Mouse (Mus musculus) brain, embryonic 14.5 days (tissue): ENCODE measurements around the gene Dnase1l3.

Source experiments
- CTCF ChIP-seq: fragments of 200-500 bp; IDR thresholded peaks from 2 replicates; pipeline ENCODE4 v1.5.1; 2012; ENCODE audit warnings: inconsistent platforms, mild to moderate bottlenecking, moderate library complexity, borderline replicate concordance; ENCODE audit not compliant: insufficient read depth, insufficient read length; ENCODE audit errors: extremely low read depth
- POLR2A ChIP-seq: fragments of 200-500 bp; IDR thresholded peaks from 2 replicates; pipeline ENCODE4 v1.6.1; 2012; ENCODE audit warnings: mild to moderate bottlenecking, inconsistent platforms, borderline replicate concordance; ENCODE audit not compliant: poor library complexity, insufficient read depth, insufficient read length, severe bottlenecking; ENCODE audit errors: extremely low read depth

- no peak for TF ChIP-seq CTCF
- no peak for TF ChIP-seq POLR2A
Measured at GRCm38 (mm10) chr14:7919309-7919708, 75.1 kb downstream of the Dnase1l3 start.
